Mouse (Mus musculus): ENCODE measurements at regions not wholly inside any gene's neighbourhood (a gene's known extent, or its start where the extent isn't known, plus 50 kb on each side); places are given as distances from the start of the nearest gene placed in this dataset.

DNA sequence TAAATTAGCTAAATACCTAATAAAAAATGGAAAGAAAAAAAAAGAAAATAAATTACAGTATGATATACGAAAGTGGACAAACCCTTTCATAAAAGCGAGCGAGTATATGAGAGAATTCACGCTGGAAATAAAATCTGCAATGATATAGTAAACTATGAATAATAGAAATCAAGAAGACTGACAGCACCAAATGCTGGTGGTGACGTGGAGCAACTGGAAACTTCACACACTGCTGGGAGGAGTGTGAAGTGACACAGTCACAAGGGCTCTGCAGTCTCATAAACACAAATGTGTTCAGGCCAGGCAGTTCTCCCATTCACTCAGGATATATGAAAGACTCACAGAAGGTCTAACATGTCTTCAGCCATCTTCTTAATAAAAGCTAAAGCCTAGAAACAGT lies 89.5 kb upstream of the Tprg start:
- no peak for TF ChIP-seq CTCF (IDR thresholded peaks at IDR 0.05; ENCODE audit: control insufficient read depth, insufficient read depth, insufficient replicate concordance, low read depth, low read length)
- TF ChIP-seq POLR2A (IDR thresholded peaks at IDR 0.05; ENCODE audit: control insufficient read depth, low read depth, low read length), result no peak

Data from testis, adult 2 months (tissue).